Mouse (Mus musculus) lung, embryonic 14.5 days (tissue): ENCODE data around the gene Sgsm3. TPM values are rescaled to one million over a fixed set of nuclear protein-coding genes. Genes with fewer than 3 reads are reported as not detected.

Experiments
- ATAC-seq: fragments of 200-750 bp; cut with Nextera tagmentation; 2 replicates; pipeline ENCODE4 v1.8.0; 2017; ENCODE audit warnings: mild to moderate bottlenecking, moderate TSS enrichment, moderate library complexity; ENCODE audit not compliant: insufficient read depth
- DNase-seq: peaks from one replicate; pipeline ENCODE4 v3.0.0-alpha.2; 2015
- H3K27ac ChIP-seq: fragments of 300-500 bp; sonication (generic); 2 replicates; pipeline ENCODE4 v1.5.1; 2014; ENCODE audit warnings: low read depth, mild to moderate bottlenecking, moderate library complexity
- H3K27me3 ChIP-seq: fragments of 300-500 bp; sonication (generic); 2 replicates; pipeline ENCODE4 v1.6.1; 2014; ENCODE audit warnings: low read length, control low read depth; ENCODE audit not compliant: insufficient read depth
- H3K36me3 ChIP-seq: fragments of 300-500 bp; sonication (generic); 2 replicates; pipeline ENCODE4 v1.6.1; 2014; ENCODE audit warnings: control low read depth; ENCODE audit not compliant: insufficient read depth
- H3K4me1 ChIP-seq: fragments of 300-500 bp; sonication (generic); 2 replicates; pipeline ENCODE4 v1.6.1; 2014; ENCODE audit warnings: antibody characterized with exemption, control low read depth; ENCODE audit not compliant: insufficient read depth
- H3K4me2 ChIP-seq: fragments of 300-500 bp; sonication (generic); 2 replicates; pipeline ENCODE4 v1.6.1; 2014; ENCODE audit warnings: mild to moderate bottlenecking
- H3K4me3 ChIP-seq: fragments of 300-500 bp; sonication (generic); 2 replicates; pipeline ENCODE4 v1.5.1; 2014; ENCODE audit warnings: low read depth, low read length
- H3K9ac ChIP-seq: fragments of 300-500 bp; sonication (generic); 2 replicates; pipeline ENCODE4 v1.6.1; 2014
- H3K9me3 ChIP-seq: fragments of 300-500 bp; sonication (generic); 2 replicates; pipeline ENCODE4 v1.6.1; 2016; ENCODE audit warnings: low read depth, low read length, control low read depth
- CTCF ChIP-seq: IDR thresholded peaks from 2 replicates; pipeline ENCODE4 v1.5.1; 2016; ENCODE audit warnings: antibody characterized with exemption, low read depth
- WGBS: fragments of 180-500 bp; shearing (Covaris S2); extraction: QIAGEN DNeasy Blood & Tissue Kit; methylation state at CpG from one replicate; pipeline ENCODE4 v1.1.7; 2014; 5-methylcytosine and 5-hydroxymethylcytosine counted together
- polyA plus RNA-seq: library from polyadenylated mRNA; unstranded; fragments of >200 nt; fragmentation: Nextera tagmentation; extraction: Ambion mirVana; gene quantifications from 2 replicates; pipeline ENCODE4 v1.2.1, GENCODE M21; 2014

Sgsm3 gene
- polyA plus RNA-seq, 1 experiment from 2014 or later = 40.0 TPM

- 57% methylated on average over 5 of the region's 5 CpGs for WGBS
- no peak for ATAC-seq
Observed at GRCm38 (mm10) chr15:81026901-81027300, 49.3 kb downstream of the Sgsm3 start.

GRCm38 (mm10) chr15:81027378-81028173 is 50.0 kb downstream of the Sgsm3 start:
- Histone ChIP-seq H3K4me2 (no peak overlapping the region; the same call in 1 of the 2 replicates), H3K27me3 (no peaks in the 10 kb centered on the region), H3K9ac (no peak overlapping the region), H3K27ac (peak overlapping the region; percentile 58; the same call in 1 of the 2 replicates), H3K9me3 (no peaks in the 10 kb centered on the region), H3K36me3 (peaks cover 5% of the 10 kb centered on the region; the same call in 1 of the 2 replicates), H3K4me3 (no peak overlapping the region), H3K4me1 (no peaks in the 10 kb centered on the region; the same call in 1 of the 2 replicates)
- peak; percentile 93 for TF ChIP-seq CTCF
- ATAC-seq = peak; percentile 89
- WGBS = 20% methylated on average over 8 of the region's 8 CpGs
- DNase-seq = peak; percentile 93

More at GRCm38 (mm10) chr15:81026901-81027300, 49.3 kb downstream of the Sgsm3 start:
- Histone ChIP-seq H3K36me3 (peaks cover 5% of the 10 kb centered on the region; the same call in 1 of the 2 replicates), H3K9ac (no peak overlapping the region), H3K27ac (peak overlapping the region; percentile 58; the same call in 1 of the 2 replicates), H3K4me3 (no peak overlapping the region), H3K4me2 (no peak overlapping the region), H3K27me3 (no peaks in the 10 kb centered on the region), H3K4me1 (no peaks in the 10 kb centered on the region; the same call in 1 of the 2 replicates), H3K9me3 (no peaks in the 10 kb centered on the region)
- DNase-seq = no peak
- no peak for TF ChIP-seq CTCF

DNA sequence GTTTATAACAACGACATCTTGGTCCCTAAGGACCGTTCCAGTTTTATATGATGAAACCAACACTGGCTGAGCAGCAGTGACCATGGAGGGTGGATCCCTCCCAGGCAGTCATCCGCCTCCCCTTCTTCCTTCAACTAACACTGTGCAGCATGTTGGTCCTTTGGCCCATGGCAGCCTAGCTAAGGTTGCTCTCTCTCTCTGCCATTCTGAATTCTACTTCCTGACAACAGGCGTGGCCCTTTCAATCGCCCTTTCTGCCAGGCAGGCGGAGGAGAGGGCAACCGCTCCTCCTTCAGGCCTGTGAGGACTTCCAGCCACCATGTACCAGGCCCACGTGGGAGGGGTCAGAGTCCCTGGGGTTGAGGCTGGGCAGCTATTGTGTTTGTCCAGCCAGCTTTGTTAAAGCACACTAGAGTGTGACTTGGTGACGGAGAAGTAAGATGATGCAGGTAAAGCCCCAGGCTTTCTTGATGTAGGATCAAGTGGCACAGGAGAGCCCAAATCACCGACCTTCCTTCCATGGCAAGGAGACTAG is 53.4 kb downstream of the Sgsm3 start:
- ATAC-seq = no peak

DNA sequence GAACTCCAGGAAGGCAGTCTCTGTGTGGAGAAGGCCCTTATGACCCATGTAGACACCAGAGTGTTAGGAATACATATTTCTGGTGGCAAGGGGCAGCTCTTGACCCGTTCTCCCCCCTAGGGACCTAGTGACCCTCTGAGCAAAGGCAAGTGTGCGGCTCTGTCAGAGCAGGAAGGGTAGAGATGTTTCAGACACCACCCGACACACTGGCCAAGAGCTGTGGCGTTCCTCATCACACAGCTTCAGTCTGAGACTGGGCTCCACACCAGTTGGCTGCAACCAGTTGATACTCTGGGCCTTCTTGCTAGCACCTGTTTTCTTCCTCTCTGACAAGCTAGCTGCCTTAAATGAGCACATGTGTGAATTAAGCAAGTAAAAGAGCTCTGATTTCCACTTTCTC is 54.0 kb downstream of the Sgsm3 start:
- no peak overlapping the region for H3K9ac ChIP-seq
- H3K4me3 ChIP-seq = no peak overlapping the region
- TF ChIP-seq CTCF = no peak
- H3K4me2 ChIP-seq = no peak overlapping the region
- 72% methylated on average over 4 of the region's 4 CpGs for WGBS
- H3K27ac ChIP-seq = no peak overlapping the region
- no peaks in the 10 kb centered on the region for H3K9me3 ChIP-seq
- no peaks in the 10 kb centered on the region for H3K27me3 ChIP-seq
- ATAC-seq (no peak), DNase-seq (no peak)
- H3K4me1 ChIP-seq = peaks cover 8% of the 10 kb centered on the region; the same call in 1 of the 2 replicates
- H3K36me3 ChIP-seq = no peaks in the 10 kb centered on the region

More for the DNA sequence above, 53.4 kb downstream of the Sgsm3 start:
- no peaks in the 10 kb centered on the region for H3K27me3 ChIP-seq
- H3K4me2 ChIP-seq = no peak overlapping the region
- TF ChIP-seq CTCF = no peak
- whole genome bisulfite sequencing = 70% methylated on average over 10 of the region's 10 CpGs
- no peak for DNase-seq
- H3K4me3 ChIP-seq = no peak overlapping the region
- H3K9ac ChIP-seq = no peak overlapping the region
- no peaks in the 10 kb centered on the region for H3K36me3 ChIP-seq
- no peak overlapping the region for H3K27ac ChIP-seq
- no peaks in the 10 kb centered on the region for H3K9me3 ChIP-seq
- H3K4me1 ChIP-seq = peaks cover 8% of the 10 kb centered on the region; the same call in 1 of the 2 replicates

DNA sequence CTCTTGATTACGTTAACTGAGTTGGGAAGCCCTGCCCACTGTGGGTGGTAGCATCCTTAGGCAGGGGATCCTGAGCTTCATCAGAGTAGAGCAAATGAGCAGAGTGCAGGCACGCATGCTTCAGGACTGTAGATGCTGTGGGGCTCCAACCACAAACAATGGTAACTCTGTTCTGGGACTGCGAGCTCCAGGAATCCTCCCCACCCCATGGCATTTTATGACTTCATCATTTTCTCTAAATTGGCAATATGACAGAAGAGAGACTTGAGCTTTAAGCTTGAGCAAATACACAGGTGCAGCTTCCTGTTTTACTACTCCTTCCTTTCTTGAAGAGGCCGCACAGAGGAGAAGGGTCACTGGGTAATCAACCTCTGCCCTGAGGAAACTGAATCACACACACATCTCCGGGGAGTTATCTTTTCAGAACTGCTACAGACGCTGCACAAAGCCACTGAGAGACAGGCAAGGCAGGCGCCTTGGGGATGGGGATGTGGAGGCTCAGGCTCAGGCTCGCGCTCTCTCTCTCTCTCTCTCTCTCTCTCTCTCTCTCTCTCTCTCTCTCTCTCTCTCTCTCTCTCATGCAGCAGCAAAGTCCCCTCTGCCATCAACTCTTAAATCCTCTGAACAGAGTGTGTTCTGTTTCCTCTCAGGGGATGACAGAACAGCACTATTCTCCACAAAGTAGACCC is 55.5 kb downstream of the Sgsm3 start:
- whole genome bisulfite sequencing = 36% methylated on average over 9 of the region's 9 CpGs
- ATAC-seq = peak; percentile 55; the same call in 1 of the 2 replicates
- no peak overlapping the region for H3K27ac ChIP-seq

DNA sequence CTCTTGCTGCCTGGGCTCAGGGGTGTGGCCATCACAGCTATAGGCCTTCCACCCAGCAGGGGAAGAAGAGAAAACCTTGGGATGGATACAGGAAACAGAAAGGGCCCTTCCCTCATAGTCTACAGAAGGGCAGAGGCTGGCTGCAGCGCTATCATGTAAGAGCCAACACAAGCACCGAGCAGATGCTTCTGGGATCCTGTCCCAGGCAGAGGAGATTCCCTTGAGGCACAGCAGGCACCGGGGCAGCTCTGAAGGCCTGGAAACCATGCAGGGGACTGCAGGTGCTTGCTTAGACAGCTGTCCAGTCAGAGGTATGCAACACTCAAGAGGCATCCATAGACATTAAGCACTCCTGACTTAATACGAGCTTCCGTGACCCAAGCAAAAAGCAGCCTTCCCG is 56.6 kb downstream of the Sgsm3 start:
- Histone ChIP-seq H3K9me3 (no peaks in the 10 kb centered on the region), H3K36me3 (no peaks in the 10 kb centered on the region), H3K27me3 (no peaks in the 10 kb centered on the region), H3K9ac (no peak overlapping the region), H3K4me2 (no peak overlapping the region), H3K4me3 (no peak overlapping the region), H3K27ac (no peak overlapping the region), H3K4me1 (peaks cover 8% of the 10 kb centered on the region; the same call in 1 of the 2 replicates)
- ATAC-seq = no peak
- 66% methylated on average over 6 of the region's 6 CpGs for WGBS
- no peak for DNase-seq
- no peak for TF ChIP-seq CTCF

More for the DNA sequence above, 55.5 kb downstream of the Sgsm3 start:
- no peaks in the 10 kb centered on the region for H3K36me3 ChIP-seq
- H3K27me3 ChIP-seq = no peaks in the 10 kb centered on the region
- H3K4me1 ChIP-seq = peaks cover 8% of the 10 kb centered on the region; the same call in 1 of the 2 replicates
- no peak overlapping the region for H3K4me3 ChIP-seq
- DNase-seq = peak; percentile 58
- H3K9ac ChIP-seq = no peak overlapping the region
- H3K9me3 ChIP-seq = no peaks in the 10 kb centered on the region
- TF ChIP-seq CTCF = no peak
- no peak overlapping the region for H3K4me2 ChIP-seq
